Mouse (Mus musculus) E14TG2a.4 (cell line): ENCODE measurements around the gene 2410137M14Rik.

Experiments used
- CTCF ChIP-seq: conservative IDR thresholded peaks from 2 replicates; pipeline ENCODE4 v1.5.1; 2014; ENCODE audit warnings: low read length
- POU5F1 ChIP-seq: IDR thresholded peaks from 2 replicates; pipeline ENCODE4 v1.6.1; 2014; ENCODE audit warnings: low read length, borderline replicate concordance

GRCm38 (mm10) chr17:36958884-36959283, 22.2 kb downstream of the 2410137M14Rik start:
- TF ChIP-seq CTCF: no peak
- no peak for TF ChIP-seq POU5F1
